In the genomic region with DNA sequence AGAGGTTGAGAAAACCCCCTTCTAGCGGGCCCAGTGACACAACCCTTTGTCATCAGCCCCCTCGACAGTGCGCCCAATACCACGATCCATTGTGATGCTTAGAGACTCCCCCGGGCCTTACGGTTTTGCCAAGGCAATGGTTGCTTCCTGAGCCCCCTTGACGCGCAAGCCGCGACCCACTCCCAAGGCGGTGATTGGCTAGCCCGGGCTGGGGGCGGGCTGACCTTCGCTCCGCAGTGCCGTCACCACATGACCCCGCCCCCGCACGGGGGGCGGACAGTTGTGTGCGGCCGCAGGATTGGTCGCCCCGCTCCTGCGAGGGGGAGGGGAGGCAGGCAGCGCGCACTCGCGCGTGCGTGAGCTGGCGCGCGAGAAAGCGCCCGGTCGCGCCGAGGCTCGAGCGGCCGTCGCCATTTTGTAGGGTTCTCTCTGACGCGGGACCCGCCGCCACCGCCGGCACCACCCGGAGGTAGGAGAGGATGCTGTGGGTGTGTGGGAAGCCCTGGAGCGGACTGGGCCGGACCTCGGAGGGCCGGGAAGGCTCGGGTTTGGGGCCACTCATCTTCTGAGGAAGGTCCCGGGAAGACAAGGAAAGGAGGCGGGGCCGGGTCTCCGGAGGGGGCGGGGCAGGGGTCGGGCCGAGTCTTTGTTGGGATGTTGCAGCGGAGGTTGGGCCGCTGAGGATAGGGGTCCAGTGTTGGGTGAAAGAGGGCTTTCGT, we compare ENCODE assay signal across 8 mouse cellular contexts. TPM values are rescaled to one million over a fixed set of nuclear protein-coding genes. Genes with fewer than 3 reads are reported as not detected.
A peak's percentile ranks its signal among the peaks of the same experiment; 100 is the strongest.
DNase-seq lines count a peak whose midpoint lies in the region; ATAC-seq and TF ChIP-seq lines count a peak whose summit lies in the region.

A gene (plus strand): TSS at position 305 of the 719 bp plus-strand sequence.

- H3K27ac ChIP-seq in brown adipose tissue, adult 24 weeks (replicated peaks; ENCODE audit: low read depth, low read length) = peak within 1 kb of the TSS; percentile 82
- H3K27ac ChIP-seq in heart, embryonic 15.5 days = peak within 1 kb of the TSS; percentile 95
- peak within 1 kb of the TSS; percentile 69 for H3K27ac ChIP-seq in liver, embryonic 14.5 days
- peak within 1 kb of the TSS; percentile 93 for H3K27ac ChIP-seq in neural tube, embryonic 11.5 days (ENCODE audit: low read depth, low read length)
- H3K27ac ChIP-seq in stomach, postnatal 0 days (replicated peaks) = peak within 1 kb of the TSS; percentile 92

- peak; percentile 97 for ATAC-seq in heart, embryonic 15.5 days (replicated peaks; ENCODE audit: insufficient number of reproducible peaks, insufficient read depth, low FRiP score, low read depth)
- peak; percentile 92 for ATAC-seq in liver, embryonic 14.5 days (ENCODE audit: insufficient read depth)
- ATAC-seq in neural tube, embryonic 11.5 days (ENCODE audit: insufficient read depth, low FRiP score, low TSS enrichment) = peak; percentile 97
- peak; percentile 95 for ATAC-seq in stomach, postnatal 0 days (ENCODE audit: low FRiP score, low TSS enrichment)

- peak within 1 kb of the TSS; percentile 84 for H3K4me2 ChIP-seq in heart, embryonic 15.5 days
- H3K4me2 ChIP-seq in liver, embryonic 14.5 days (ENCODE audit: low read depth) = peak within 1 kb of the TSS; percentile 94
- H3K4me2 ChIP-seq in neural tube, embryonic 11.5 days (ENCODE audit: low read depth) = peak within 1 kb of the TSS; percentile 70
- peak within 1 kb of the TSS; percentile 62 for H3K4me2 ChIP-seq in stomach, postnatal 0 days (replicated peaks; ENCODE audit: low read depth)

- peaks cover 3% of the 10 kb centered on the region; the same call in 1 of the 2 replicates for H3K4me1 ChIP-seq in brown adipose tissue, adult 24 weeks (ENCODE audit: control insufficient read depth, insufficient read depth, insufficient read length, low read length)
- peaks cover 14% of the 10 kb centered on the region for H3K4me1 ChIP-seq in heart, embryonic 15.5 days (replicated peaks)
- H3K4me1 ChIP-seq in liver, embryonic 14.5 days (replicated peaks; ENCODE audit: control insufficient read depth in 2 of 2, insufficient read depth in 2 of 2, low read length in 1 of 2) = peaks cover 0 to 8% of the 10 kb centered on the region in 2 experiments; a peak in 3 of 4 replicates
- H3K4me1 ChIP-seq in neural tube, embryonic 11.5 days (ENCODE audit: control insufficient read depth, insufficient read depth, low read length) = peaks cover 18% of the 10 kb centered on the region
- no peaks in the 10 kb centered on the region for H3K4me1 ChIP-seq in stomach, postnatal 0 days (replicated peaks; ENCODE audit: control insufficient read depth, insufficient read depth)

- under 1% methylated on average over 65 of the region's 65 CpGs for WGBS in heart, embryonic 15.5 days
- WGBS in liver, embryonic 14.5 days (ENCODE audit: insufficient replicate concordance) = under 1% methylated on average over 65 of the region's 65 CpGs
- WGBS in neural tube, embryonic 11.5 days = 1% methylated on average over 65 of the region's 65 CpGs
- 0% methylated on average over 58 of the region's 65 CpGs for WGBS in stomach, postnatal 0 days

- H3K4me3 ChIP-seq in brown adipose tissue, adult 24 weeks (ENCODE audit: insufficient read depth, low read depth, low read length) = peak within 1 kb of the TSS; percentile 87
- peak within 1 kb of the TSS; percentile 69 for H3K4me3 ChIP-seq in heart, embryonic 15.5 days
- peak within 1 kb of the TSS; percentile 73 to 86 for H3K4me3 ChIP-seq in liver, embryonic 14.5 days (ENCODE audit: insufficient read depth in 1 of 2, low read depth in 2 of 2, low read length in 2 of 2)
- peak within 1 kb of the TSS; percentile 64 for H3K4me3 ChIP-seq in neural tube, embryonic 11.5 days (ENCODE audit: low read depth, low read length)
- H3K4me3 ChIP-seq in stomach, postnatal 0 days (ENCODE audit: low read depth, low read length) = peak within 1 kb of the TSS; percentile 69

- H3K9me3 ChIP-seq in heart, embryonic 15.5 days (replicated peaks) = no peaks in the 10 kb centered on the region
- H3K9me3 ChIP-seq in liver, embryonic 14.5 days (ENCODE audit: control insufficient read depth, low read length) = no peaks in the 10 kb centered on the region
- H3K9me3 ChIP-seq in neural tube, embryonic 11.5 days (ENCODE audit: control insufficient read depth, low read length) = no peaks in the 10 kb centered on the region
- H3K9me3 ChIP-seq in stomach, postnatal 0 days (ENCODE audit: control insufficient read depth, low read length) = no peaks in the 10 kb centered on the region

- H3K36me3 ChIP-seq in heart, embryonic 15.5 days = peaks cover 13% of the 10 kb centered on the region; the same call in 1 of the 2 replicates
- H3K36me3 ChIP-seq in liver, embryonic 14.5 days (replicated peaks; ENCODE audit: control insufficient read depth, insufficient read depth, low read depth) = peaks cover 3% of the 10 kb centered on the region
- H3K36me3 ChIP-seq in neural tube, embryonic 11.5 days (ENCODE audit: control insufficient read depth, insufficient read depth, low read length) = peaks cover 4% of the 10 kb centered on the region
- no peaks in the 10 kb centered on the region; the same call in 1 of the 2 replicates for H3K36me3 ChIP-seq in stomach, postnatal 0 days (ENCODE audit: control insufficient read depth, insufficient read depth, low read length)

- no peak for TF ChIP-seq CTCF in liver, embryonic 14.5 days (IDR thresholded peaks at IDR 0.05; ENCODE audit: low read depth)
- TF ChIP-seq CTCF in stomach, postnatal 0 days (IDR thresholded peaks at IDR 0.05; ENCODE audit: low read depth) = no peak

- TF ChIP-seq EP300 in liver, embryonic 14.5 days (IDR thresholded peaks at IDR 0.05; ENCODE audit: low read depth) = peak; percentile 30
- no peak for TF ChIP-seq EP300 in stomach, postnatal 0 days (optimal IDR thresholded peaks at IDR 0.05)

- DNase-seq in CD4-positive, CD25-positive, alpha-beta regulatory T cell, adult 2 months (ENCODE audit: low read depth, low spot score) = peak; percentile 99
- peak; percentile 85 for DNase-seq in fibroblast of lung, adult 2 months (ENCODE audit: low read depth)
- peak; percentile 96 to 99 for DNase-seq in kidney, postnatal 25 days
- peak; percentile 83 to 86 (median 83) for DNase-seq in liver, embryonic 14.5 days (ENCODE audit: low read depth in 3 of 3, low spot score in 3 of 3)
- peak; percentile 100 for DNase-seq in neural tube, embryonic 11.5 days (ENCODE audit: low spot score)
- DNase-seq in stomach, postnatal 0 days (ENCODE audit: low spot score) = peak; percentile 95

- peak within 1 kb of the TSS; percentile 75 for H3K9ac ChIP-seq in heart, embryonic 15.5 days
- H3K9ac ChIP-seq in liver, embryonic 14.5 days (replicated peaks) = peak within 1 kb of the TSS; percentile 66
- peak within 1 kb of the TSS; percentile 92 for H3K9ac ChIP-seq in neural tube, embryonic 11.5 days (ENCODE audit: low read length)
- peak within 1 kb of the TSS; percentile 78 for H3K9ac ChIP-seq in stomach, postnatal 0 days (ENCODE audit: low read length)

- H3K27me3 ChIP-seq in heart, embryonic 15.5 days = no peaks in the 10 kb centered on the region
- no peaks in the 10 kb centered on the region for H3K27me3 ChIP-seq in liver, embryonic 14.5 days (ENCODE audit: control insufficient read depth, insufficient read depth, low read length)
- no peaks in the 10 kb centered on the region for H3K27me3 ChIP-seq in neural tube, embryonic 11.5 days (ENCODE audit: control insufficient read depth, insufficient read depth, low read length)
- H3K27me3 ChIP-seq in stomach, postnatal 0 days (ENCODE audit: control insufficient read depth, insufficient read depth, low read length) = no peaks in the 10 kb centered on the region

RNA-seq across cellular contexts. Expression of the gene that starts here (rescaled TPM):
- 4.7 and 5.8 TPM in 2 replicates for polyA plus RNA-seq in brown adipose tissue, adult 24 weeks (2012; ENCODE audit: insufficient read depth, insufficient read length, missing spikeins)
- polyA plus RNA-seq in heart, embryonic 15.5 days (2015; fragmentation: Nextera tagmentation; extraction: Ambion mirVana) = 30.8 and 36.3 TPM in 2 replicates
- 3.3 and 3.4 TPM in 2 replicates for polyA plus RNA-seq in liver, embryonic 14.5 days (2012; rRNA removed)
- 8.4 and 9.5 TPM in 2 replicates for polyA plus RNA-seq in liver, embryonic 14.5 days (2014; fragmentation: Nextera tagmentation; extraction: Ambion mirVana)
- 133 and 136 TPM in 2 replicates for polyA plus RNA-seq in neural tube, embryonic 11.5 days (2014; fragmentation: Nextera tagmentation; extraction: Ambion mirVana)
- polyA plus RNA-seq in stomach, postnatal 0 days (2015; fragmentation: Nextera tagmentation; extraction: Ambion mirVana) = 17.6 and 19.3 TPM in 2 replicates

Comparison
In these comparisons a context has a peak if more than half of its experiments do, and no peak if none do; other contexts are left out.
1. Peak in every context shown above with its lines: DNase-seq, ATAC-seq, H3K4me3 ChIP-seq and H3K27ac ChIP-seq.